Mouse (Mus musculus): ENCODE data around the gene Pbx1.

DNA sequence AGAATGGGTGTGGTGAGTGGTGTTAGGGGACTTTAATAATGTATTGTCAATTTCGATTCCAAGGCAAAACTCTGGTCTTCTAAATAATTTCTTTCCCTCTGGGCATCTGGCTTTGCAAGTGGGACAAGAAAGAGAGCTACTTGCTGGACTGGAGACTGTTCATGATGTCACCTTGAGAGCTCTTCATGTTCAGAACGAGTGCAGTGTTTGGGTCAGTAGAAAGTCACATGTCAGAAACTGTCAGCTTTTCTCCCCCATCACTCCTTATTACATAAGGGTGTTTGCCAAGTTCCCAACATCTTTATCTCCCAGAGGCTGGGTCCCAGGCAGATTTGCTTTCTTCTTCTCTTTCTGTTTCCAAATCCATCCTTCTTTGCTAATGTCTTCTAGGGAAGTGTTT is 328.2 kb downstream of the Pbx1 start:
- no peak for TF ChIP-seq CTCF (IDR thresholded peaks at IDR 0.05; ENCODE audit: low read depth, low read length)
- no peak for TF ChIP-seq POLR2A (IDR thresholded peaks at IDR 0.05; ENCODE audit: extremely low read depth, insufficient read depth, low read length)
